Mouse (Mus musculus): ENCODE measurements around the gene Jak3.

GRCm38 (mm10) chr8:71687616-71688015, 11.5 kb downstream of the Jak3 start:
- TF ChIP-seq POLR2A (IDR thresholded peaks at IDR 0.05; ENCODE audit: low read depth, low read length) (no peak), CTCF (IDR thresholded peaks at IDR 0.05; ENCODE audit: extremely low read depth, insufficient read length, insufficient replicate concordance, low read depth, low read length) (no peak)

Data from small intestine, adult 2 months (tissue).